Mouse (Mus musculus) kidney, adult 2 months (tissue): ENCODE results near the gene Trim27.

Experiments
- CTCF ChIP-seq: fragments of 200-500 bp; conservative IDR thresholded peaks from 2 replicates; pipeline ENCODE4 v1.5.1; 2011; ENCODE audit warnings: low read depth, mild to moderate bottlenecking, control low read depth, low read length, moderate library complexity, mixed read lengths; ENCODE audit not compliant: insufficient read depth, insufficient read length
- POLR2A ChIP-seq: fragments of 200-500 bp; IDR thresholded peaks from one replicate; pipeline ENCODE4 v1.6.1; 2011; ENCODE audit warnings: low read depth, low read length, control low read depth

- TF ChIP-seq CTCF, result no peak
- no peak for TF ChIP-seq POLR2A
Observed at GRCm38 (mm10) chr13:21160041-21160511, 19.2 kb upstream of the Trim27 start.
